Mouse (Mus musculus): ENCODE measurements around the gene Npm1. TPM values are rescaled to one million over a fixed set of nuclear protein-coding genes. Genes with fewer than 3 reads are reported as not detected.

Gene Npm1
- polyA plus RNA-seq, 1 experiment from 2014 or later = 1,324 TPM

GRCm38 (mm10) chr11:33134391-33134986 lies 28.5 kb downstream of the Npm1 start:
- 86% methylated on average over 8 of the region's 8 CpGs for WGBS
- DNase-seq (ENCODE audit: low spot score) = no peak
- Histone ChIP-seq H3K4me3 (no peak overlapping the region), H3K27ac (replicated peaks) (no peak overlapping the region), H3K36me3 (peaks cover 14% of the 10 kb centered on the region; the same call in 1 of the 2 replicates), H3K4me1 (peaks cover 25% of the 10 kb centered on the region), H3K9me3 (replicated peaks) (no peaks in the 10 kb centered on the region), H3K27me3 (ENCODE audit: low read depth, poor library complexity, severe bottlenecking) (no peaks in the 10 kb centered on the region)

- 0 out of 2 replicates have a peak, but pooled peaks cover 5% of the 10 kb centered on the region for H3K9me3 ChIP-seq (replicated peaks)
- H3K4me3 ChIP-seq = no peak overlapping the region
- H3K27me3 ChIP-seq (ENCODE audit: low read depth, poor library complexity, severe bottlenecking) = no peaks in the 10 kb centered on the region
- peaks cover 23% of the 10 kb centered on the region for H3K4me1 ChIP-seq
- 78% methylated on average over 8 of the region's 8 CpGs for WGBS
- peak overlapping the region; percentile 67 for H3K27ac ChIP-seq (replicated peaks)
- DNase-seq (ENCODE audit: low spot score) = no peak
- H3K36me3 ChIP-seq = peaks cover 23% of the 10 kb centered on the region; the same call in 1 of the 2 replicates
Observed at GRCm38 (mm10) chr11:33132619-33133338, 30.2 kb downstream of the Npm1 start.

- Histone ChIP-seq H3K9me3 (replicated peaks) (0 out of 2 replicates have a peak, but pooled peaks cover 5% of the 10 kb centered on the region), H3K4me3 (no peak overlapping the region), H3K4me1 (peaks cover 23% of the 10 kb centered on the region), H3K27me3 (ENCODE audit: low read depth, poor library complexity, severe bottlenecking) (peaks cover 28% of the 10 kb centered on the region), H3K27ac (replicated peaks) (no peak overlapping the region), H3K36me3 (peaks cover 21% of the 10 kb centered on the region; the same call in 1 of the 2 replicates)
- no peak for DNase-seq (ENCODE audit: low spot score)
Observed at GRCm38 (mm10) chr11:33127058-33127457, 35.9 kb downstream of the Npm1 start.

- H3K27ac ChIP-seq (replicated peaks) = peak overlapping the region; percentile 86
- peak; percentile 73 for DNase-seq (ENCODE audit: low spot score)
- no peaks in the 10 kb centered on the region for H3K9me3 ChIP-seq (replicated peaks)
- H3K27me3 ChIP-seq (ENCODE audit: low read depth, poor library complexity, severe bottlenecking) = peaks cover 40% of the 10 kb centered on the region
- peaks cover 22% of the 10 kb centered on the region for H3K4me1 ChIP-seq
- H3K4me3 ChIP-seq = peak overlapping the region; percentile 54
- H3K36me3 ChIP-seq = 0 out of 2 replicates have a peak, but pooled peaks cover 8% of the 10 kb centered on the region
- WGBS = 3% methylated on average over 37 of the region's 37 CpGs
Observed at GRCm38 (mm10) chr11:33122575-33123268, 40.3 kb downstream of the Npm1 start.

- H3K4me3 ChIP-seq = no peak overlapping the region
- H3K27ac ChIP-seq (replicated peaks) = no peak overlapping the region
- H3K9me3 ChIP-seq (replicated peaks) = no peaks in the 10 kb centered on the region
- DNase-seq (ENCODE audit: low spot score) = no peak
- H3K4me1 ChIP-seq = peaks cover 16% of the 10 kb centered on the region
- H3K27me3 ChIP-seq (ENCODE audit: low read depth, poor library complexity, severe bottlenecking) = peaks cover 36% of the 10 kb centered on the region
- WGBS = 78% methylated on average over 8 of the region's 8 CpGs
- H3K36me3 ChIP-seq = peaks cover 13% of the 10 kb centered on the region; the same call in 1 of the 2 replicates
Observed at GRCm38 (mm10) chr11:33119556-33119955, 43.5 kb downstream of the Npm1 start.

GRCm38 (mm10) chr11:33119116-33119515 lies 43.9 kb downstream of the Npm1 start:
- Histone ChIP-seq H3K4me3 (no peak overlapping the region), H3K36me3 (peaks cover 13% of the 10 kb centered on the region; the same call in 1 of the 2 replicates), H3K4me1 (peaks cover 16% of the 10 kb centered on the region), H3K9me3 (replicated peaks) (no peaks in the 10 kb centered on the region), H3K27ac (replicated peaks) (no peak overlapping the region), H3K27me3 (ENCODE audit: low read depth, poor library complexity, severe bottlenecking) (peaks cover 32% of the 10 kb centered on the region)
- no peak for DNase-seq (ENCODE audit: low spot score)
- 86% methylated on average over 7 of the region's 7 CpGs for WGBS

GRCm38 (mm10) chr11:33118480-33118879 lies 44.5 kb downstream of the Npm1 start:
- Histone ChIP-seq H3K36me3 (peaks cover 7% of the 10 kb centered on the region; the same call in 1 of the 2 replicates), H3K4me3 (no peak overlapping the region), H3K4me1 (peaks cover 16% of the 10 kb centered on the region), H3K27me3 (ENCODE audit: low read depth, poor library complexity, severe bottlenecking) (peaks cover 25% of the 10 kb centered on the region), H3K9me3 (replicated peaks) (no peaks in the 10 kb centered on the region), H3K27ac (replicated peaks) (no peak overlapping the region)
- 79% methylated on average over 6 of the region's 6 CpGs for WGBS
- DNase-seq (ENCODE audit: low spot score) = no peak

- no peak overlapping the region for H3K27ac ChIP-seq (replicated peaks)
Observed at GRCm38 (mm10) chr11:33115796-33116195, 47.2 kb downstream of the Npm1 start.

GRCm38 (mm10) chr11:33112407-33112806 lies 50.6 kb downstream of the Npm1 start:
- H3K4me1 ChIP-seq = no peaks in the 10 kb centered on the region; the same call in 1 of the 2 replicates
- no peak overlapping the region for H3K27ac ChIP-seq (replicated peaks)
- WGBS = 50% methylated on average over 1 of the region's 1 CpGs
- no peak for DNase-seq (ENCODE audit: low spot score)
- peaks cover 2% of the 10 kb centered on the region; the same call in 1 of the 2 replicates for H3K36me3 ChIP-seq
- no peaks in the 10 kb centered on the region for H3K9me3 ChIP-seq (replicated peaks)
- H3K27me3 ChIP-seq (ENCODE audit: low read depth, poor library complexity, severe bottlenecking) = no peaks in the 10 kb centered on the region
- H3K4me3 ChIP-seq = no peak overlapping the region

More at GRCm38 (mm10) chr11:33115796-33116195, 47.2 kb downstream of the Npm1 start:
- Histone ChIP-seq H3K4me1 (no peaks in the 10 kb centered on the region; the same call in 1 of the 2 replicates), H3K9me3 (replicated peaks) (no peaks in the 10 kb centered on the region), H3K4me3 (no peak overlapping the region), H3K36me3 (peaks cover 7% of the 10 kb centered on the region; the same call in 1 of the 2 replicates), H3K27me3 (ENCODE audit: low read depth, poor library complexity, severe bottlenecking) (0 out of 2 replicates have a peak, but pooled peaks cover 4% of the 10 kb centered on the region)
- no peak for DNase-seq (ENCODE audit: low spot score)
- 87% methylated on average over 3 of the region's 3 CpGs for WGBS

GRCm38 (mm10) chr11:33110111-33110510 lies 52.9 kb downstream of the Npm1 start:
- Histone ChIP-seq H3K36me3 (no peaks in the 10 kb centered on the region), H3K4me1 (no peaks in the 10 kb centered on the region), H3K27me3 (ENCODE audit: low read depth, poor library complexity, severe bottlenecking) (no peaks in the 10 kb centered on the region), H3K4me3 (no peak overlapping the region), H3K9me3 (replicated peaks) (no peaks in the 10 kb centered on the region), H3K27ac (replicated peaks) (no peak overlapping the region)
- WGBS = 87% methylated on average over 2 of the region's 2 CpGs
- no peak for DNase-seq (ENCODE audit: low spot score)

- H3K27ac ChIP-seq (replicated peaks) = no peak overlapping the region
- WGBS = 51% methylated on average over 3 of the region's 3 CpGs
Observed at GRCm38 (mm10) chr11:33107540-33107939, 55.5 kb downstream of the Npm1 start.

GRCm38 (mm10) chr11:33104911-33105316 lies 58.1 kb downstream of the Npm1 start:
- H3K4me3 ChIP-seq = no peak overlapping the region
- 82% methylated on average over 7 of the region's 8 CpGs for WGBS
- no peaks in the 10 kb centered on the region for H3K36me3 ChIP-seq
- H3K4me1 ChIP-seq = peaks cover 12% of the 10 kb centered on the region
- peaks cover 5% of the 10 kb centered on the region for H3K27me3 ChIP-seq (ENCODE audit: low read depth, poor library complexity, severe bottlenecking)
- DNase-seq (ENCODE audit: low spot score) = no peak
- no peaks in the 10 kb centered on the region for H3K9me3 ChIP-seq (replicated peaks)
- no peak overlapping the region for H3K27ac ChIP-seq (replicated peaks)

More at GRCm38 (mm10) chr11:33107540-33107939, 55.5 kb downstream of the Npm1 start:
- DNase-seq (ENCODE audit: low spot score) = no peak
- H3K4me3 ChIP-seq = no peak overlapping the region
- no peaks in the 10 kb centered on the region; the same call in 1 of the 2 replicates for H3K4me1 ChIP-seq
- H3K27me3 ChIP-seq (ENCODE audit: low read depth, poor library complexity, severe bottlenecking) = no peaks in the 10 kb centered on the region; the same call in 1 of the 2 replicates
- no peaks in the 10 kb centered on the region for H3K36me3 ChIP-seq
- H3K9me3 ChIP-seq (replicated peaks) = no peaks in the 10 kb centered on the region

All from midbrain, embryonic 10.5 days (tissue).